Mouse (Mus musculus) MEL (cell line): ENCODE data around the gene Galnt6. TPM values are rescaled to one million over a fixed set of nuclear protein-coding genes. Genes with fewer than 3 reads are reported as not detected.

Source experiments
- DNase-seq: peaks from one replicate; pipeline ENCODE4 v3.0.0; 2011; ENCODE audit warnings: low read depth, low spot score
- H3K27ac ChIP-seq: 2 replicates; pipeline ENCODE4 v1.5.1; 2012; ENCODE audit warnings: low read depth, mild to moderate bottlenecking, control low read depth, low read length, moderate library complexity; ENCODE audit not compliant: control insufficient read depth
- H3K27me3 ChIP-seq, 2 experiments: fragments of 150-350 bp in 1 of 2; sonication (generic) in 1 of 2; 2 replicates each; pipeline ENCODE4 v1.6.1; 2012; ENCODE audit warnings: low read length in 2 of 2, mild to moderate bottlenecking in 2 of 2, improper control_type of control experiment in 1 of 2, moderate library complexity in 1 of 2; ENCODE audit not compliant: insufficient read depth in 2 of 2, control insufficient read depth in 1 of 2
- H3K36me3 ChIP-seq, 2 experiments: 2 replicates each; pipeline ENCODE4 v1.6.1; 2012 to 2014; ENCODE audit warnings: low read length in 2 of 2, improper control_type of control experiment in 1 of 2, inconsistent platforms in 1 of 2, mild to moderate bottlenecking in 1 of 2; ENCODE audit not compliant: insufficient read depth in 2 of 2, control insufficient read depth in 1 of 2
- H3K4me1 ChIP-seq, 2 experiments: fragments of 150-350 bp in 1 of 2; sonication (generic) in 1 of 2; 2 replicates each; pipeline ENCODE4 v1.6.1; 2012; ENCODE audit warnings: low read length in 2 of 2, improper control_type of control experiment in 1 of 2, mild to moderate bottlenecking in 1 of 2; ENCODE audit not compliant: insufficient read depth in 2 of 2, control insufficient read depth in 1 of 2
- H3K4me3 ChIP-seq, 2 experiments: fragments of 150-350 bp in 1 of 2; sonication (generic) in 1 of 2; 2 replicates each; pipeline ENCODE4 v1.5.1; 2012; ENCODE audit warnings: low read depth in 2 of 2, low read length in 2 of 2, mild to moderate bottlenecking in 2 of 2, moderate library complexity in 2 of 2, control low read depth in 1 of 2, improper control_type of control experiment in 1 of 2; ENCODE audit not compliant: control insufficient read depth in 1 of 2, insufficient read depth in 1 of 2
- H3K79me2 ChIP-seq: 2 replicates; pipeline ENCODE4 v1.6.1; 2012; ENCODE audit warnings: mild to moderate bottlenecking, low read length, moderate library complexity; ENCODE audit not compliant: control insufficient read depth, poor library complexity, insufficient read depth
- H3K9ac ChIP-seq: 2 replicates; pipeline ENCODE4 v1.6.1; 2012; ENCODE audit warnings: low read depth, mild to moderate bottlenecking, control low read depth, low read length, moderate library complexity; ENCODE audit not compliant: control insufficient read depth, poor library complexity, severe bottlenecking
- H3K9me3 ChIP-seq: fragments of 150-350 bp; sonication (generic); replicated peaks from 2 replicates; pipeline ENCODE4 v1.6.1; 2012; ENCODE audit warnings: mild to moderate bottlenecking, low read length, improper control_type of control experiment, moderate library complexity; ENCODE audit not compliant: insufficient read depth
- BHLHE40 ChIP-seq: IDR thresholded peaks from 2 replicates; pipeline ENCODE4 v1.6.1; 2012; ENCODE audit warnings: low read depth, mild to moderate bottlenecking, inconsistent platforms, low read length, improper control_type of control experiment, borderline replicate concordance
- CHD1 ChIP-seq: IDR thresholded peaks from 2 replicates; pipeline ENCODE4 v1.6.1; 2012; ENCODE audit warnings: low read depth, mild to moderate bottlenecking, inconsistent platforms, low read length, improper control_type of control experiment
- CHD2 ChIP-seq: IDR thresholded peaks from 2 replicates; pipeline ENCODE4 v1.6.1; 2011; ENCODE audit warnings: low read length, improper control_type of control experiment
- CTCF ChIP-seq, 3 experiments: IDR thresholded peaks in 2 of 3; conservative IDR thresholded peaks in 1 of 3; 2 replicates each; pipeline ENCODE4 v1.5.1; 2011 to 2012; ENCODE audit warnings: low read length in 3 of 3, low read depth in 2 of 3, mild to moderate bottlenecking in 2 of 3, improper control_type of control experiment in 1 of 3, inconsistent platforms in 1 of 3, mixed read lengths in 1 of 3, moderate library complexity in 1 of 3; ENCODE audit not compliant: control insufficient read depth in 1 of 3, insufficient read depth in 1 of 3, poor library complexity in 1 of 3, severe bottlenecking in 1 of 3
- ELF1 ChIP-seq: IDR thresholded peaks from 2 replicates; pipeline ENCODE4 v1.6.1; 2014; ENCODE audit warnings: low read depth, mild to moderate bottlenecking, inconsistent platforms, low read length, improper control_type of control experiment, moderate library complexity
- EP300 ChIP-seq, 2 experiments: IDR thresholded peaks; 2 replicates each; pipeline ENCODE4 v1.6.1; 2011; ENCODE audit warnings: improper control_type of control experiment in 2 of 2, low read length in 2 of 2, low read depth in 1 of 2, mild to moderate bottlenecking in 1 of 2
- ETS1 ChIP-seq: IDR thresholded peaks from 2 replicates; pipeline ENCODE4 v1.6.1; 2012; ENCODE audit warnings: low read depth, mild to moderate bottlenecking, inconsistent platforms, low read length, improper control_type of control experiment, moderate library complexity
- GABPA ChIP-seq: IDR thresholded peaks from 2 replicates; pipeline ENCODE4 v1.6.1; 2012; ENCODE audit warnings: low read depth, mild to moderate bottlenecking, inconsistent platforms, low read length, improper control_type of control experiment, moderate library complexity
- HCFC1 ChIP-seq: IDR thresholded peaks from 2 replicates; pipeline ENCODE4 v1.6.1; 2012; ENCODE audit warnings: low read depth, mild to moderate bottlenecking, inconsistent platforms, low read length, improper control_type of control experiment, moderate library complexity
- MAFK ChIP-seq: IDR thresholded peaks from 2 replicates; pipeline ENCODE4 v1.6.1; 2011; ENCODE audit warnings: low read depth, mild to moderate bottlenecking, low read length, improper control_type of control experiment, borderline replicate concordance
- MAX ChIP-seq: IDR thresholded peaks from 2 replicates; pipeline ENCODE4 v1.6.1; 2011; ENCODE audit warnings: low read length, improper control_type of control experiment
- MEF2A ChIP-seq: IDR thresholded peaks from 2 replicates; pipeline ENCODE4 v1.6.1; 2014; ENCODE audit warnings: low read depth, mild to moderate bottlenecking, inconsistent platforms, low read length, improper control_type of control experiment; ENCODE audit not compliant: poor library complexity, insufficient replicate concordance, severe bottlenecking; ENCODE audit errors: extremely low read depth
- MXI1 ChIP-seq: IDR thresholded peaks from 2 replicates; pipeline ENCODE4 v1.6.1; 2011; ENCODE audit warnings: mild to moderate bottlenecking, low read depth, low read length, improper control_type of control experiment
- MYB ChIP-seq: IDR thresholded peaks from 2 replicates; pipeline ENCODE4 v1.6.1; 2011; ENCODE audit warnings: mild to moderate bottlenecking, low read depth, low read length, improper control_type of control experiment
- MYC ChIP-seq: IDR thresholded peaks from 2 replicates; pipeline ENCODE4 v1.6.1; 2011; ENCODE audit warnings: low read depth, mild to moderate bottlenecking, low read length, improper control_type of control experiment, moderate library complexity
- NRF1 ChIP-seq: IDR thresholded peaks from 2 replicates; pipeline ENCODE4 v1.6.1; 2014; ENCODE audit warnings: low read depth, mild to moderate bottlenecking, inconsistent platforms, low read length, improper control_type of control experiment, moderate library complexity; ENCODE audit not compliant: poor library complexity, insufficient read depth, severe bottlenecking
- POLR2A ChIP-seq, 2 experiments: IDR thresholded peaks; 2 replicates each; pipeline ENCODE4 v1.6.1; 2011 to 2012; ENCODE audit warnings: low read length in 2 of 2, mild to moderate bottlenecking in 2 of 2, control low read depth in 1 of 2, improper control_type of control experiment in 1 of 2, low read depth in 1 of 2, moderate library complexity in 1 of 2; ENCODE audit not compliant: control insufficient read depth in 1 of 2, insufficient read depth in 1 of 2, poor library complexity in 1 of 2
- POLR2AphosphoS2 ChIP-seq: IDR thresholded peaks from 2 replicates; pipeline ENCODE4 v1.6.1; 2011; ENCODE audit warnings: low read length, improper control_type of control experiment
- POLR2AphosphoS5 ChIP-seq: IDR thresholded peaks from 2 replicates; pipeline ENCODE4 v1.6.1; 2012; ENCODE audit warnings: low read depth, borderline replicate concordance, mild to moderate bottlenecking, inconsistent platforms, low read length, moderate library complexity, mixed read lengths
- RAD21 ChIP-seq: IDR thresholded peaks from 2 replicates; pipeline ENCODE4 v1.6.1; 2011; ENCODE audit warnings: mild to moderate bottlenecking, low read depth, low read length, improper control_type of control experiment
- SIN3A ChIP-seq: IDR thresholded peaks from 2 replicates; pipeline ENCODE4 v1.6.1; 2012; ENCODE audit warnings: low read length, improper control_type of control experiment, inconsistent platforms
- SMC3 ChIP-seq: IDR thresholded peaks from 2 replicates; pipeline ENCODE4 v1.6.1; 2011; ENCODE audit warnings: low read depth, low read length, improper control_type of control experiment
- TBP ChIP-seq: IDR thresholded peaks from 2 replicates; pipeline ENCODE4 v1.8.0; 2011; ENCODE audit warnings: low read depth, low read length, improper control_type of control experiment
- TCF12 ChIP-seq: IDR thresholded peaks from 2 replicates; pipeline ENCODE4 v1.6.1; 2014; ENCODE audit warnings: low read depth, mild to moderate bottlenecking, inconsistent platforms, low read length, improper control_type of control experiment, moderate library complexity
- UBTF ChIP-seq: IDR thresholded peaks from 2 replicates; pipeline ENCODE4 v1.6.1; 2012; ENCODE audit warnings: low read depth, mild to moderate bottlenecking, inconsistent platforms, low read length, improper control_type of control experiment, moderate library complexity, borderline replicate concordance; ENCODE audit not compliant: insufficient read depth
- USF2 ChIP-seq, 2 experiments: IDR thresholded peaks; 2 replicates each; pipeline ENCODE4 v1.6.1; 2011 to 2012; ENCODE audit warnings: improper control_type of control experiment in 2 of 2, low read length in 2 of 2, borderline replicate concordance in 1 of 2, inconsistent platforms in 1 of 2, low read depth in 1 of 2, mild to moderate bottlenecking in 1 of 2; ENCODE audit not compliant: insufficient read depth in 1 of 2
- ZC3H11A ChIP-seq: IDR thresholded peaks from 2 replicates; pipeline ENCODE4 v1.6.1; 2012; ENCODE audit warnings: low read depth, mild to moderate bottlenecking, inconsistent platforms, low read length, improper control_type of control experiment
- ZMIZ1 ChIP-seq: IDR thresholded peaks from 2 replicates; pipeline ENCODE4 v1.6.1; 2012; ENCODE audit warnings: low read depth, mild to moderate bottlenecking, inconsistent platforms, low read length, improper control_type of control experiment, moderate library complexity
- ZNF384 ChIP-seq: IDR thresholded peaks from 2 replicates; pipeline ENCODE4 v1.6.1; 2012; ENCODE audit warnings: low read depth, mild to moderate bottlenecking, inconsistent platforms, low read length, improper control_type of control experiment
- polyA plus RNA-seq, 2 experiments: library from polyadenylated mRNA; stranded (reverse) in 1 of 2; unstranded in 1 of 2; fragments of >175 nt in 1 of 2; fragments of >200 nt in 1 of 2; gene quantifications; 2 replicates each; pipeline versions ENCODE4 v1.2.1 to v1.2.4; 2012; ENCODE audit warnings: low replicate concordance in 2 of 2, low read depth in 1 of 2; ENCODE audit not compliant: insufficient read length in 2 of 2, insufficient read depth in 1 of 2, missing spikeins in 1 of 2
- total RNA-seq: library from RNA; depleted of rRNA; stranded (reverse); fragments of 300-350 nt; gene quantifications from 2 replicates; pipeline ENCODE4 v1.2.3, GENCODE M21; 2012

The Galnt6 gene
- total and polyA plus RNA-seq, 3 experiments = 16.1 to 17.0 TPM; not detected in 1

DNA sequence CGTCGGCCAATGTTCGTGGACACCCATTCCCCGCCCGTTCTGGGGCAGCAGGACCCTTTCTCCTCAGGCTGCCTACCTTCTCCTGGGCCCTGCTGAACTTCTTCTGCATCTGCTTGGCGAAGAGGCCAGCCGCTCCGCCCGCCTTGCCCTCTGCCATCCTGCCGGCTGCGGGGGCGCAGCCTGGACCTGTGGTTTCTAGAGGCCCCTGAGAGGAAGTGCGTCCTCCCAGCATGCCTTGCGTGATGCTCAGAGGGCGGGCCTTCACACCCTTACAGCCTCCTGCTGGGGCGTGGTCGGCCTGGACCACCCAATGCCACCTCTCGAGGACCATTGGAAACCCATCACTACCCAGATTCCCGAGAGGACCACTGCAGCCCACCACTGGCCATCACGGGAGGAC is 59.8 kb downstream of the Galnt6 start, which contains the start of gene Bin2 (continued):
- TF ChIP-seq ZMIZ1 (peak; percentile 96), MYC (0 out of 2 replicates have a peak, but pooled peaks have one; percentile 55), MXI1 (peak; percentile 46; the same call in 1 of the 2 replicates), NRF1 (no peak), TBP (peak; percentile 75; the same call in 1 of the 2 replicates), POLR2A (IDR thresholded peaks at IDR 0.05; ENCODE audit: control insufficient read depth in 1 of 2, insufficient read depth in 1 of 2, low read depth in 1 of 2, low read length in 2 of 2, poor library complexity in 1 of 2) (peak; percentile 98), BHLHE40 (no peak), MAX (peak; percentile 96), ELF1 (peak; percentile 89), CHD1 (no peak), SIN3A (peak; percentile 90), CHD2 (no peak)

DNA sequence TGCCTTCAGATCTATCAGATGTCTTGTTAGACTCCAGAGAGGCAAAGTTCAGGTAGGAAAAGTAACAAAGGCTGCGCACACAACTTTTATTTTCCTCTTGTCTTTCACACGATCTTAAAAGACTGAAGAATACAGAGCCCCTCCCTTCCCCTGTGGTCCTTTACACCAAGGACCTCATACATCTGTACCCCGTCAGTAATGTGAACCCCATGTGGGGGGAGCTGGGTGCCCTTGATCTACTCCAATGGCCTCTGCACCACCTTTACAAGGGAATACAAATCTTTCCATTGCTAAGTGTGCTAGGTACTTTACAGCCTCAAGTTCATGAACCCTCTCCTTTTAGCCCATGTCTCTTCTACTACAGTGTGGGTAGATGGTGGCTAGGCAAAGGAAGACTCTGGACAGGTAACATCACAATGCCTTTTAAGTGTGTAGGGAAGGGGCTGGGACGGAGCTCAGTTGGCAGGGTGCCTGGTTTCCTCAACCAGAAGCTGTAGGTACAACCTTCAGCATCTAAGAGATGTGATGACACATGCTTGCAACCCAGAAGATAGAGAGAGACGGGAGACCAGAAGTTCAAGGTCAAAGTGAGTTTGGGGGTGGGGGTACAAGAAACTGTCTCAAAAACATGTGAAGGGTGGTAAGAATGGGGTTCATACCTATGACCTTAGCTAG is 61.2 kb downstream of the Galnt6 start:
- Histone ChIP-seq H3K4me3 (peak overlapping the region; percentile 70 to 90), H3K79me2 (peaks cover 38% of the 10 kb centered on the region), H3K27ac (peak overlapping the region; percentile 79), H3K4me1 (peaks cover 26 to 48% of the 10 kb centered on the region in 2 experiments), H3K9me3 (no peaks in the 10 kb centered on the region), H3K9ac (peak overlapping the region; percentile 75), H3K36me3 (peaks cover 0 to 39% of the 10 kb centered on the region in 2 experiments; a peak in 2 of 4 replicates), H3K27me3 (no peaks in the 10 kb centered on the region)
- TF ChIP-seq EP300 (IDR thresholded peaks at IDR 0.05; ENCODE audit: low read depth in 1 of 2, low read length in 2 of 2) (peak in 1 of 2 experiments; percentile 30; a peak in 1 of 4 replicates), MXI1 (no peak; the same call in 1 of the 2 replicates), BHLHE40 (no peak), POLR2AphosphoS2 (no peak), CHD1 (no peak), MAX (no peak), GABPA (no peak), MAFK (no peak), RAD21 (no peak), ZC3H11A (no peak), ELF1 (no peak), TBP (0 out of 2 replicates have a peak, but pooled peaks have one; percentile 8), MYC (no peak; the same call in 1 of the 2 replicates), MYB (no peak), MEF2A (no peak), ETS1 (no peak; the same call in 1 of the 2 replicates), ZNF384 (0 out of 2 replicates have a peak, but pooled peaks have one; percentile 11), POLR2AphosphoS5 (no peak), TCF12 (peak; percentile 27; the same call in 1 of the 2 replicates), CTCF (IDR thresholded peaks at IDR 0.05 in 2 of 3, conservative IDR thresholded peaks at IDR 0.05 in 1 of 3; ENCODE audit: control insufficient read depth in 1 of 3, insufficient read depth in 1 of 3, low read depth in 2 of 3, low read length in 3 of 3, poor library complexity in 1 of 3, severe bottlenecking in 1 of 3) (no peak), HCFC1 (no peak), USF2 (IDR thresholded peaks at IDR 0.05; ENCODE audit: borderline replicate concordance in 1 of 2, insufficient read depth in 1 of 2, low read depth in 1 of 2, low read length in 2 of 2) (no peak), SMC3 (no peak), UBTF (no peak)
- DNase-seq = peak; percentile 66
